2 mouse cellular contexts compared by ENCODE assay signal in genomic region chr6:39574555-39574869, GRCm38 (mm10).
TF ChIP-seq lines count a peak whose summit lies in the region.

No protein-coding gene starts in this region.

TF ChIP-seq in CH12.LX, 34 proteins besides CTCF, POLR2A, EP300 and RAD21 (continued from another document):
- TF ChIP-seq IRF4 (IDR thresholded peaks at IDR 0.05; ENCODE audit: low read depth, low read length) (no peak), UBTF (IDR thresholded peaks at IDR 0.05; ENCODE audit: low read depth, low read length) (no peak), MAFK (IDR thresholded peaks at IDR 0.05; ENCODE audit: insufficient replicate concordance, low read length) (no peak), TBP (conservative IDR thresholded peaks at IDR 0.05; ENCODE audit: low read depth, low read length) (no peak), KAT2A (IDR thresholded peaks at IDR 0.05; ENCODE audit: insufficient replicate concordance, low read length) (no peak), CHD2 (IDR thresholded peaks at IDR 0.05; ENCODE audit: low read length) (no peak), NELFE (IDR thresholded peaks at IDR 0.05; ENCODE audit: low read depth, low read length) (no peak), SMC3 (IDR thresholded peaks at IDR 0.05; ENCODE audit: low read depth, low read length) (no peak), ETS1 (conservative IDR thresholded peaks at IDR 0.05; ENCODE audit: low read depth, low read length) (no peak), ZKSCAN1 (IDR thresholded peaks at IDR 0.05; ENCODE audit: borderline replicate concordance, low read depth, low read length) (no peak)

TF ChIP-seq in ES-E14, 5 proteins besides CTCF, POLR2A, EP300 and RAD21 (continued from another document):
- TF ChIP-seq ZNF384 (IDR thresholded peaks at IDR 0.05; ENCODE audit: low read depth, low read length) (no peak), CHD2 (IDR thresholded peaks at IDR 0.05; ENCODE audit: low read depth, low read length) (no peak), MAFK (IDR thresholded peaks at IDR 0.05; ENCODE audit: insufficient read depth, low read depth, low read length) (no peak)
